Mouse (Mus musculus): Measurements from ENCODE around the gene Col4a3. TPM values are rescaled to one million over a fixed set of nuclear protein-coding genes. Genes with fewer than 3 reads are reported as not detected.

The Col4a3 gene
- total RNA-seq, 2 experiments from 2014 or later, result 1.4 to 1.9 TPM

DNA sequence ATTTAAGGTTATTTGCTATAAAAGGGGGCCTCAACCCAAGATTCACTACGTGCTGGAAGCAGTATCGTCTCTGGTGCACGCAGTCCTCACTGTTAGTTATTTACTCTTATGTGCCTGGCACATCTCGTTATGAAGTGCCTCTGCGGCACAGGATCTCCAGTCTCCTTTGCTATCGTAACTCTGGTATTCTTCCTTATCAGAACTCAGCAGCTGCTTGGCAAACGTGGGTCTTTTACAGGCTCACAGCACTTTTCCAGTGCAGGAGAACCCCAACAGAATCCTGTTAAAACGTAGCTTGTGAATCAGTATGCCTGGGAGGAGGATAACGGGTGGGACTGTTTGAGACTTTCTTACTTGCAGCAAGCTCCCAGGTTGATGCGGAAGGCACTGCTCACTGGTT lies 61.3 kb downstream of the Col4a3 start:
- DNase-seq, result no peak
- intact Hi-C loops (cut with DNase I; ENCODE audit: low total_unique reads), result no loop called here

DNA sequence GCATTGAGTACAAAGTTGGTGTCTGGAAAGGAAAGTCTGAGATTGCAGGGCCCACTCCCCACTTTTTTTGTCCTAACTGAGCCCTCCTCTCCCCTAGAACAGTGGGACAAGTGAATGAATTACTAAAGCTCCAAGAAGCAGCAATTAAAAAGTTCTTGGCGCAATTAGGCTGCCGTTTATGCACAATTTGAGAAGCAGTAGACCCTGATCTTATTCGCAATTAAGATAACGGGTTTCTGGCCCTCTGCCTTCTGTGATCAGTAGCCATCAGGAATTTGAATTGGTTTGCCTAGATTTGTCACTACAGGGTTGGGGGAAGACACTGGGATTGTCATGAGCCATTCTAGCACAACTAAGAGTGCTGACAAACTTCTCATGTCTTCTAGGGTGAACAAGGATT lies 64.1 kb downstream of the Col4a3 start:
- no peak for DNase-seq
- intact Hi-C loops (cut with DNase I; ENCODE audit: low total_unique reads), result no loop called here

DNA sequence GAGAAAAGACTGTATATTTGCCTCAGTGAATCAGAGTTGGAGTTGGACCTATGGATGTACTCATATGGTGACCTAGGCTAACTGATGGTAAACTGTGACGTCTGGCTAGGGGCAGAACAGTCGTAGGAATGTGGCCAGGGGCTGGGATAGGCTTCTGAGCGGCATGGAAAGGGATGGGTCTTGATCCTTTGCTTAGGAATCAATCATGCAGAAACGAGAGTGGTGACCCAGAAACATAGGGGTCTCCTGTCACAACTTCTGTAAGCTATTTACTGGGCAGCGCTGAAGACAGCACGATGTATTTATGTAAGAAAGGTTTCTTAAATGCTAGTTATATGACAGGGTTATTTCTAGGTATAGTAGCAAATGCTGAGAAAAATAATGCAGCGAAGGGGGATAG lies 67.3 kb downstream of the Col4a3 start:
- no peak for DNase-seq
- intact Hi-C loops (cut with DNase I; ENCODE audit: low total_unique reads), result no loop called here

DNA sequence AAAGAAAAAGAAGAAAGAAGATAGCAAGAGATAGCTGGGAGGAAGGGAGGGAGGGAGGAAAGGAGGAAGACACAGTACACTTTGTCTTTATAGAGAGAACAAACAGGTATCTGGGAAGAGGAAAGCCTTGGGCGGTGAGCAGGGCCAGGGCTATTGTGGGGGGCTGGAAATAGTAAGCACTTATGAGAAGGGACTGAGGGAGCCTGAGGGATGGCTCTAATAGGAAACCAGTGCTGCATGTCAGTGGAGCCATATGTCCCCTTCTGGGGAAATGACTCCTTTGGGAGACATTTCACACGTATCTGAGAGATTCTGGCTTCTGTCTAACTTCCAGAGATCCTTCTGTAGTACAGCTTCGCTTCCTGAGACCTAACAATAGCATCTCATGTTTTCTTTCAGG lies 69.7 kb downstream of the Col4a3 start:
- intact Hi-C loops (cut with DNase I; ENCODE audit: low total_unique reads), result no loop called here
- no peak for DNase-seq

DNA sequence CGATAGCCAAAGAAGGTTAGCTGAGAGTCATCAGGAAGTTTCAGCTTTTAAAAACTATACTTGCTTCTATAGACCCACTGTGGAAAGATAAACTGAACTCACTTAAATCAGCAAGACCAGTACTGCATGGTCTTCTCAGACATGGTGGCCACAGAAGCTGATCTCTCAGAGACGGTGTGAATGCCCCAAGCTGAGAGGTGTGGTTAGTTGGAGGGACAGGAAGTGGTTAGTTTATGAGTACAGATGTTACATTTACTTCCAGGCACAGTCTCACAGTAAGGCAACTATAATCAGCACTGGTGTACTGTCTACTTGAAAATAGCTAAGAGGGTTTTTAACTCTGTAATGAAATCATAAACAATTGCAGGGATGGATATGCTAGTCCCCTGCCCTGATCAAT lies 75.5 kb downstream of the Col4a3 start:
- DNase-seq, result no peak
- intact Hi-C loops (cut with DNase I; ENCODE audit: low total_unique reads), result no loop called here

DNA sequence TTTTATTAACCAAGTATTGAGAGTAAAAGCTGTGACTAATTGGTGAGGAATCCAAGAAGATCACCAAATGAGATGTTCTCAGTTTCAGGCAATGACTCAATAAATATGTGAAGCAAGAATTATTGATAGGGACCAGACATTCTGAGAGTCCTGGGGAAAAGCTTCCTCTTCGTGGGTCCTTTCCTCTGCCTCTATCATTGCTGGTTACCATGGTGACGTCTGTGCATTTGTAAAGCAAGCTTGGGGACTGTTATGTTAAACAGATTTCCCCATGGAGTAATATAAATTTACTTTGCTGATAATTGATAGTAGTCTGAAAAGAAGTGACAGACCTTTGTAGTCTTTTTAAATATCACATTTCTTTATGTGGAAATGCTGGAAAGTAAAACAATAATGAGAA lies 76.8 kb downstream of the Col4a3 start:
- intact Hi-C loops (cut with DNase I; ENCODE audit: low total_unique reads), result no loop called here

DNA sequence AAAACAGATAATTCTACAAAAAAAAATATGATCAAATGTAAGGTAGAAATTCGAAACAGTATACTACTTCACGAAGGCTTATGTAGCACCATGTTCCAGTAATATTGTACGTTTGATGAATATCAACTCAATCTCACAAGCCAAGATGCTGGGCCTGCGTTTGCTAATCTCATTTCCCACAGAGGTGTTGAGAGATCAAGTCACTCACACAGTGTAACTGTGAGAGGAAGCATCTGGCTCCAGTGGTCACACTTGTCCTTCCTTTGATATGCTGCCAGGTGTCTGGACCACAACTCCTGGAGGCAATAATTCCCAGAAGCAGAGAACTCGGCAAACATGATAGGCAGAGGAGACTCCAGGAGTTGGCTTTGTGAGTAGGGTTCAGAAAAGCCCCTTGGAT lies 99.6 kb downstream of the Col4a3 start:
- intact Hi-C loops (cut with DNase I; ENCODE audit: low total_unique reads), result no loop called here
- DNase-seq, result no peak

More for the DNA sequence above, 76.8 kb downstream of the Col4a3 start:
- no peak for DNase-seq

DNA sequence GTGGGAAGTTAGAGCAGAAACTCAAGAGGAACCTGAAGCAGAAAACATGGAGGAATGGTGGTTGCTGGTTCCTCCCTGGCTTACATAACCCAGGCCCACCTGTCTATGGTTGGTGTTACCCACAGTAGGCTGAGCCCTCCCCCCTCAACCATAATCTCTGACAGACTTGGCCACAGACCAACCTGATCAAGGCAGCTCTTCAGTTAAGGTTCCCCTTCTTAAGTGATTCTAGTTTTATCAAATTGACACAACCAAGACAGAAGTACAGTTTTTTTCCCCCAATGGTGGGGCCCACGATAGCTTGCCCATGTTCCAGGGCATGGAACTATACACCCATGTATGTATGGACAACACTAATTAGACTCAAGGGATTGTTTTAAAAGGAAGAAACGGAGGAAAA lies 100.1 kb downstream of the Col4a3 start:
- intact Hi-C loops (cut with DNase I; ENCODE audit: low total_unique reads), result no loop called here
- DNase-seq, result no peak

DNA sequence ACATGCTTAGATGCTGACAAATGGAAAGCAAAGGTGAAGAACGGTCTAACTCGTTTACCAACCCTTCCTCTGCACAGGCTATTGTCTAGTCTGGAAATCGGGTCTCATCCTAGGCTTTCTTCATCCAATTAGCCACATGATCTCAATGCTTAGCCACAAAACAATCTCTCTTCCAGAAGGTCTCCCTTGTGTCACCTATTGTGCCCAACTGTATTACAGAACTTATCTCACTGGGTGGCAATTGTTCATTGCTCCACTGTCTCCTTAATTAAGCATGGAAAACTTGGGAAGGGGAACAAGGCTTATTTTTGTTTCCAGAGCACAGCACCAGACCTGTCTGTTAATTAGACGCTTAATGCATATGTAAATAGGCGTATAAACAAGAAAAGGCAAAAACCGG lies 101.2 kb downstream of the Col4a3 start:
- intact Hi-C loops (cut with DNase I; ENCODE audit: low total_unique reads), result no loop called here
- no peak for DNase-seq

DNA sequence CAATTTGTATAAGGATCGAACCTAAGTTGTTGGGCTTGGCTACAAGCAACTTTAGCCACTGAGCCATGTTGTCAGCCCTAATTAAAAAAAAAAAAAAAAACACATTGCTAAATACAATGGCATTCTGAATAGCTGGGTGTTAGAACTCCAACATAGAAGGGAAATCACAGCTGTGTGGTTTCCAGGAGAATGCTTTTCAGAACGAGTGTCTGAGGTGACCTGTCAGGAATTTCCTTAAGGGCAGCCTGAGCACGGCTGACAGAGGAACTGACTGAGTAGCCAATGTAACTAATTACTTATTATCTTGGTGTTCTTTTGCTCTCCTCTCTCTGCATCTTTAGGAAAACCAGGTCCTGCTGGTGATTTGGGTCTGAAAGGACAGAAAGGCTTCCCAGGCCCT lies 109.2 kb downstream of the Col4a3 start:
- DNase-seq, result no peak
- intact Hi-C loops (cut with DNase I; ENCODE audit: low total_unique reads), result no loop called here

DNA sequence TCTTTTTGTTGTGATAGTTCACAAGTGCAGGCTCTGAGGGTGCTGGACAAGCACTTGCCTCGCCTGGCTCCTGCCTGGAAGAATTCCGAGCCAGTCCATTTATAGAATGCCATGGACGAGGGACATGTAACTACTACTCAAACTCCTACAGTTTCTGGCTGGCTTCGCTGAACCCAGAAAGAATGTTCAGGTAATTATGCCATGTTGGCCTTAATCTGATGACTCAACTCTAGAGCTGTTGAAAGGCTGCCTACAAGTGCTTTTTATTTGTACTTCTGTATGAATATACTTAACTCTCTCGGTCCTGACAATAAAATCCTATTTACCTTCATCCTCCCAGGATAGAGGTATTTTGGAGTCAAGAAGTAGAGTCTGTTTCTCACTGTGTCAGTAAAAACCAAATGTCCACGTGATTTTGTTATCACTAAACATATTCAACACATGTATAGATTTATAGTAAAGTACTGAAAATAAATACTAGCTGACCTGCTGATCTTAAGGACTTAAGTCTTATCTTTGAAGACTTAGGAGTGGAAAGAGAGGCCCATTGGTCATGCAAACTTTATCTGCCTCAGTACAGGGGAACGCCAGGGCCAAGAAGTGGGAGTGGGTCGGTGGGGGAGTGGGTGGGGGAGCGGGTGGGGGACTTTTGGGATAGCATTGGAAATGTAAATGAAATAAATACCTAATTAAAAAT lies 131.2 kb downstream of the Col4a3 start:
- intact Hi-C loops (cut with DNase I; ENCODE audit: low total_unique reads), result no loop called here
- DNase-seq, result no peak

DNA sequence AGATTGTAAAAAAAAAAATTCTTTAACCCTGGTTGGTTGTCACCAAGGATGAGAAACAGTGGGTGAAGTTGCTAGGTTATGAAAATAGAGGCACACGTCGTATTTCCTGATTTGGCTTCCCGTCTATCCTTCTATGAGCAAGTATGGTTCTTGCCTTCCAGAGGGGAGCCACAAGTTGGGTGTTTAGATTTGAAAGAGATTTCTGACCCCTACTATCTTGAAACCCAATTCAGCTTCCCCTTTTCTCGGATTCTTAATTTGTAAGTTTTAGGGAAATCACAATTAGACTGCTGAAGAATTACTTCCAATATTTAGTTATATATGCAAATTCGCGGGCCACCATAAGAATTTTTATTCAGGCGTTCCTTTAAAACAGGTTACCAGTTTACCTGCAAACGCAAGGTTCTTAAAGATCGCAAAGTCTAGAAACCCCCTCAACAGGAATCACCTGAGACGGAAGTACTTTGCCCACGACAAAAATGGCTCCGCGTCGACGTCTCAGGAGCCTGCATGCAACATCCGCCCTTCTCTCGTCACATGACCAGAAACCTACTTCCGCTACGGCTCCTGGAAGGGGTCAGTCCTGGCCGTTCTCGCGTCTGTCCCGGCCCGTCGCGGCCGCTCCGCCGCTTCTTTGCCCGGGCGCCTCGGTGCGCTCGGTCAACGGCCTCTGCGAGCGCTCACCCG lies 137.8 kb downstream of the Col4a3 start, which contains the start of gene Mff:
Mff (plus strand) TSS at position 552 of the 687 bp plus-strand sequence.
- peak; percentile 90 for DNase-seq
- intact Hi-C loops (cut with DNase I; ENCODE audit: low total_unique reads), result no loop called here

DNA sequence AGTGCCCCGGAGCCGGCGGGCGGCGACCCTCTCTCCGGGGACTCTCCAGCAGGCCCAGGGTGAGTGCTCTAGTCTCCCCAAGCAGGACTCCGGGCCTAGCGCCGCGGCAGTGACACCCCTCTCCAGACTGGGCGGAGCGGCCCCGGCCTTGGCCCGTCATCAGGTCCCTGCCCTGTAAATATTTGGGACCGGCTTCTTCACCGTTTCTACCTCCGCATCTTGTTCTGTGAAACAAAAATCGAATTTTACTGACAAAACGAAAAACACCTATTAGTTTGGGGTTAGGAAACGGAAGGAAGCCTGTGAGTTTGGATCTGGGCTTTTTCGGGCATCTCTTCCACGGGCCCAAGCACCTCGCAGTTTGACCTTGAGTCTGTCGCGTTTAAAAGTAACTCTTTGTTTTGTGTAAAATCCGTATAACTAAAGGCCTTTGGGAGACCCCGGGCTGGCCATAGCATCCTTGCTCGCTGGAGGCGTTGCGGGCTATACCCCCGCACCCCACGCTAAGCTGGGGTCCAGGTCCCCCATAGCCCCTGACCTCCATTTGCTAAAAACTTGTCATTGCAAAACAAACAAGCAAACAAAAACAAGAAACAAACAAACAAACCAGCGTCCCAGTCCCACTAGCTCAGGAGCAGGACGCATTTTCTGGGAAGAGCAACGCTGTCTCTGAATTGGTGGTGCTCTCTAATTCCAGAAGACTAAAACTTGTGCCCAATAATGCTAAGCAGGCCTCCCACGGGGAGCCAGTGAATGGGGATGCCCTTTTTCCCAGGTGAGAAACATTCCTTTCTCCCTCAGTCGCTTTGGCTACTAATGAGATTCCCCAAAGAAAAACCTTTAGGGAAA lies 138.5 kb downstream of the Col4a3 start:
- intact Hi-C loops (cut with DNase I; ENCODE audit: low total_unique reads), result no loop called here
- DNase-seq, result peak; percentile 85

DNA sequence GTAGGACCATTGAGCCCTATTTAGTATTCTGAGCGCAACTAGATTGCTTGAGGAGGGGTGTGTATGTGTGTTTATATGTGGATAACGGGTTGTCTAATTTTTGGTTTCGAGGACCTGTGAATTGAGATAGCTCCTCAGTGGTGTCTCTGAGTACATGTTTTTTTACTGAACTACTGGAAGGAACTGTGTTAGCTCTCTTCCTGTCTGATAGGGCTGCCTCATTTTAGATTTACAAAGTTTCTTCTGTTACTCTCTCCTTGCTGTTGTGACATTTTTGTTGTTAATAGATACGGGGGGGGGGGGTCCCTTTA lies 139.1 kb downstream of the Col4a3 start:
- no peak for DNase-seq
- intact Hi-C loops (cut with DNase I; ENCODE audit: low total_unique reads), result no loop called here

DNA sequence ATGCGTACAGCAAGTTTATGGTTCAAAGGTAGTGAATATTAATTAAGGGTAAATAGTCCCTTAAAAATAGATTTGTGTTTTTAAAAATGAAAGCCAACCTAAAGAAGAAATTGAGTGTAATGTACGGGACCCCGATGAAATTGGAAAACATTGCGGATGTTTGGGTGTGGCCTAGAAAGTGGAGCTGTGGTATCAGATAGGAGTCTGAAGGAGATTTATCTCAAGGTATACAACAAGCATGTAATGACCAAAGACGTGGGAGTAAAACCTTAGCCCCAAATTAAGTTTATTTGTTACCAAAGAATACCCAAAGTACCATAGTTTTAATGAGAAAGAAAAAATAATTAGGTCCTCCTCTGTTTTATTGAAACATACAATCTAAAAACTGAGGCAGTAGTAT lies 139.8 kb downstream of the Col4a3 start:
- no peak for DNase-seq
- intact Hi-C loops (cut with DNase I; ENCODE audit: low total_unique reads), result no loop called here

DNA sequence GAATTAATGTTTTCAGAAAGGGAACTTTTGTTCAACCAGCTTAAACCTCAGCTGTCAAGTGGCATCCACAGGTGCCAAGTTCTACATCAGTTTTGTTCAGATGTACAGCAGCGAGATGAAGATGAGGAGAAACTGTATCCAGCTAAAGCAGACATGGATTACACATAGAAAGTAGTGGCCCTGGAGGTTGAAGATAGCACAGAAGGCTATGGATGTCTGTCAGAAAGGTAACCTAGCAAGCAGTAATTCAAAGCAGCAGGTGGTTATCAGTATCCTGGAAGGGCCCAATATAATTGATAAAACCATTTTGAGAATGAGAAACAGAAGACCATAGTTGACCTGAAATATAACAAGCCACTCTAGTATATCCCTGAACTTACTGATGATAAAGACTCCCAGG lies 146.6 kb downstream of the Col4a3 start:
- intact Hi-C loops (cut with DNase I; ENCODE audit: low total_unique reads), result no loop called here
- DNase-seq, result no peak

DNA sequence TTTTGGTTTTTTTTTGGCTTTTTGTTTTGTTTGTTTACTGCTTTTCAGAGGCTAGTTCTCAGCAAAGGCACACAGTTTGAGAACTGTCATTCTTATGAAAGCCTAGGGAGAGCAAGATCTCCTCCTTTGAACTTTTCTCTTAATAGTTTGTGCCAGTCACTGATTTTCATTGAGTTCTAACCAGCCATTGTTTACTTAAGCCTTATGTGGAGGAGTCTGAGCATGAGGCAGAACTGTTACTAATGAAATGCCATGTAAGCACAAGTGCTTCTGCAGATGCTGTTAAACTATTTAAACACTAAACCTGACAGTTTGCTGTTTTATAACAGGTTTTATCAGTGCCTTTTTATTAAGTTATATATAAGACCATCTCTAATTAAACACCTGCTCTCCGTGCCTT lies 151.3 kb downstream of the Col4a3 start:
- DNase-seq, result no peak
- intact Hi-C loops (cut with DNase I; ENCODE audit: low total_unique reads), result no loop called here

DNA sequence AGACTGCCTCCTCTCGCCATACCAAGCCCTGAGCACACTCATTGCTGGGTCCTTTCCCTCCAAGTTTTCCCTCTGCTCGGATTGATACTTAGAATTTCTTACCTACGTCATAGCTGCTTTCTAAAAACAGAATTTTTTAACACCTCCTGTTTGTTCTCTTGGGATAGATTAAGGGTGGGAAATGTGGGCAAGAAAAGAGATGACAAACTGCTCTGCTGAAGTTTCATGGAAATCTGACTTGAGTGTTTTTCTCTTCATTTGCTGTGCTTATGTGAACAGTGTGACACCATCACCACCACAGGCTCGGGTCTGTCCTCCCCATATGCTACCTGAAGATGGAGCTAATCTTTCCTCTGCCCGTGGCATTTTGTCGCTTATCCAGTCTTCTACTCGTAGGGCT lies 154.8 kb downstream of the Col4a3 start:
- no peak for DNase-seq
- intact Hi-C loops (cut with DNase I; ENCODE audit: low total_unique reads), result no loop called here

DNA sequence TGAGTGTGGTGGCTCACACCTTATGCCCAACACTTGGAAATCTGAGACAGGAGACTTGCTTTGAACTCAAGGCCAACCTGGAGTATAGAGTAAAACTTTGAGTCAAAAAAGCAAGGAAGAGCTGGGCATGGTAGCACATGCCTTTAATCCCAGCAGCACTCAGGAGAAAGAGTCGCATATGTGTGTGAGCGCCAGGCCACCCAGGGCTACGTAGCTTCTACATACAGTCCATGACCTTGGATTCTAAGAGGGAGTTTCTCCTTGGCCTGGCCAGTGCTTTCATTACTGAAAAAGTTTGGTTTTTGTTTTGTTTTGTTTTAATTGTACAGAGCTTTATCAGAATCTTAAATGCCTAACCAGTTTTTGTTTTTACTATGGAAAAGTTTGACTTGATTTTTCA lies 157.2 kb downstream of the Col4a3 start:
- no peak for DNase-seq
- intact Hi-C loops (cut with DNase I; ENCODE audit: low total_unique reads), result no loop called here

DNA sequence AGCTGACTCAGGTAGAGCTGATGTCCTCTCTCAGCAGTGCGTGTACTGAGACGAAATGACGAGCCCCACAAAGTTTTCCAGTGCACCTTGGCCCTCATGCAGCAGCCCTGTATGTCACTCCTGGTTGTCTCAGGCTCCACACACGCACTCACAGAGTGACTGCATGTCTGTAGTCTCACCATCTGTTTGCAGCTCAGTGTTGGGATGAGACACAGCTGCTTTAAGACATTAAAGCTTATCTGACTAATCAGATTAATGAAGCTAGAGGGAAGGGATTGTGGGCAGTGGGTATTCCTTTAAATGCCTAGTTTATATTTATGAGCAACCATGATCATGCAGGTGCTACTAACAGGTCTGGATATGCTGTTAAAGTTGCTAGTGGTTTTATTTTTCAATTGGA lies 159.7 kb downstream of the Col4a3 start:
- intact Hi-C loops (cut with DNase I; ENCODE audit: low total_unique reads), result no loop called here
- no peak for DNase-seq
